Mouse (Mus musculus): ENCODE measurements around the gene Ift140.
A peak's percentile ranks its signal among the peaks of the same experiment; 100 is the strongest.

Gene Ift140

GRCm38 (mm10) chr17:25077771-25078372, 62.0 kb downstream of the Ift140 start:
- peak; percentile 20 for DNase-seq

GRCm38 (mm10) chr17:25080210-25080609, 64.3 kb downstream of the Ift140 start:
- DNase-seq = no peak

DNA sequence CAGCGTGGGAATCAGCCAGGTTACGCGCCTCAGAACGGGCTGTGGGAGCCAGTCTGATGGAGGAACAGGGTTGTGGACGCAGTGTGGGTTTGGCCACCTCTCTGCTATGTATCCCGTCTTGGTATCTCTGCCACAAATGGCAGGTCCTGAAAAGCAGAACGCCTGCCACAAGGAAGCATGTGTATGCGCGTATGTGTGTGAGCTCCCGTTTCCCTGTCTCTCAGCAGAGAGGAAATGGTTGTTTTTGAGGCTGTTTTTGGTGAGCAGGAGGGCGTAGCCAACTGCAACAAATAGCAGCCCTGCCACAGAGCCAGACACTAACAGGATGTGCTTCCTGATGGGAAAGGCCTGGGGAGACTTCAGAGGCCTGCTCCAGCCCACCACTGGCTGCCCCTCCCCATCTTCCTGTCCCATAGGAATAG, 65.1 kb downstream of the Ift140 start:
- DNase-seq = no peak

DNA sequence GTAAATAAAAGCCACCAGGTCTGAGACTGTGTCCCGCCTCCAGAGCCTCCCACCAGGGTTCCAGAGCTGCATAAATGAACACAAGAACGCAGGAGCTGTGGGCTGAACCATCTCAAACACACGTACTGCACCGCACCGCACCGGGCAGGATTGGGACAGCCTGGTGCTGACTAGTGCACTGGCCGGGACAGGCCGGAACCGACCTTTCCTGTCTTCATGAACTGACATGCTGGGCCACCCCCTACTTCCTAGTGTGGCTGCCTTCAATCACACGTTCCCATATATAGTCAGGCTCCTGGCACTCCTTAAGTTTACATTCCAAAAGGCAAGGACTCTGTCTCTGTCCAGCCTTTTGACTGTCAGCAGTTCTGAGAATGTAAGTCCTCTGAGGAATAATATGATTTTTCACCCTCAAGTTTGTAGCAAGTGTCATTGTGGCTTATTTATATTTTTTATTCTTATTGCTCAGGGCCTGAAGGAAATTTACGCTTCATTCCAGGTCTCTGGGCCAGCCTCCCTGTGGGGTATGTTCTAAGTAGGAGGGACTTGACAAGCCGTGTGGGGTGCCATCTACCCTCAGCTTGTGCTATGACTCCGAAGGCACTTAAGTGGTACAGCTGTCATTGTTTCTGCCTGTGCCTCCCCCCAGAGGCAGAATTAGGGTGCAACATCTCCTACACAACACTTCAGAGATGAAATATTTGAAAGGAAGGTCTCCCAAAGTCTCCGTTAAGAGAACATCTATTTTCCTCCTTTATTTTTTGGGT, 66.4 kb downstream of the Ift140 start:
- no peak for DNase-seq

DNA sequence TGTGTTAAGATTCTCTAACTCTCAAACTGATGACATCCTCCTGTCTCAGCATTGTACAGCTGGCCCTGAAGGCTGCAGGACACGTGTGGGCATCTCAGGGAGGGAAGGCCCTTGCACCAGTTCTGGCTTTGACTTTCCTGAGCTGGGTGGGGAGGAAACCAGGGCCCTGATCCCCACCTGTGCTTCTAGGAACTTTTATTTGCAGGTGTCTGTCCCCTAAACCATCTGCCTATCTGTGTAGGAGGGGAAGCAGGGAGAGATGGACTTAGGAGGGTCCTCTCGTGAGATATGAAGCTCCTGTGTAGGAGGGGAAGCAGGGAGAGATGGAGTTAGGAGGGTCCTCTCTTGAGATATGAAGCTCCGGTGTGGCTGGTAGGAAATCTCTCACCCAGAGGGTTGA, 67.0 kb downstream of the Ift140 start:
- DNase-seq = no peak

DNA sequence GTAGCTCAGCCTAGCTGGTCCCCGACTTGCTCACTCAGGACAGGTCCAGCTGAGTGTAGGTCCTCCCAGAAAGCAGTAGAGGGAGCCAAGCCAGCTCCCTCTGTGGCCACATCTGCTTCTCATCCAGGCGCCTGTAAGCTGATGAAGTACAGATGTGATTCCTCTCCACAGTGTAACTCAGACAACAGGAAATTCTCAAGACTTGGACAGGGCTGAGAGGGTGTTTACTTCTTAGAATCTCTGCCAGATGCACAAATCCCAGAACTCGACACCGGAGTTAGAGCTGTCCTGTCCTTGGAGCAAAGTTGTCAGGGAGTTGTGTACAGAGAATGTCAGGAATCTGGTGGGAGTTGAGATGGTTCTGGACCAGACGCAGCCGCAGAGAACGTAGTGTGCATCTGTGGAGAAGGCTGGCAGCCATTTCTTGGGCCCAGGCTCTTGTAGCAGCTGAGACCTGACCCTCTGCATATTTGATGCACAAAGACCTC, 67.6 kb downstream of the Ift140 start, which contains the start of gene Tmem204:
Tmem204 (minus strand) TSS at position 148 of the 488 bp plus-strand sequence.
- no peak for DNase-seq

DNA sequence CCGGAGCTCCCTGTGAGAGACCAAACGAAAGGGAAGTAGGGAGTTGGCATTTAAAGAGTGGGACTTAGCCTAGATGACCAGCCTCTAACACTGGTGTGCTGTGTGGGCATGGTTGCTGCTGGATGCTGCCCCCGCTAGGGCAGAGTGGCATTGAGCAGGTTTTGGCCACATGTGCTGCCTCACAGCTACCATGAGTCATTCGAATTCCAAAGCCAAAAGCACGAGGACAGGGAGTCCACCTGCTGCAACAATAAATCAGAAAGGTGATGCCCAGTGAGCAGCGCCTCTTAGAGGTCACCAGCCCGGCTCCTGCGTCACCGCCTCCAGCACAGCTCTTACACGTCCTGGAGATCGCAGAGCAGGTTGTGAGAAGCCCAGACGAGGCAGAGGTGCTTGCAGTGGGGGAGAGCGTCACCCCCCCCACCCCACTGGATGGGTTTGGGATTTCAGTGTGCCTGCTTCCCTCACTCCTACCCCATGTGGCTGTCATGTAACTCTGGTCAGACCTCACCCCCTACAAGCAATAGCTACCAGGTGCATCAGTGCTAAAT, 69.0 kb downstream of the Ift140 start:
- DNase-seq = no peak

GRCm38 (mm10) chr17:25086724-25087123, 70.8 kb downstream of the Ift140 start:
- DNase-seq = no peak

GRCm38 (mm10) chr17:25089158-25089557, 73.3 kb downstream of the Ift140 start:
- DNase-seq = no peak

DNA sequence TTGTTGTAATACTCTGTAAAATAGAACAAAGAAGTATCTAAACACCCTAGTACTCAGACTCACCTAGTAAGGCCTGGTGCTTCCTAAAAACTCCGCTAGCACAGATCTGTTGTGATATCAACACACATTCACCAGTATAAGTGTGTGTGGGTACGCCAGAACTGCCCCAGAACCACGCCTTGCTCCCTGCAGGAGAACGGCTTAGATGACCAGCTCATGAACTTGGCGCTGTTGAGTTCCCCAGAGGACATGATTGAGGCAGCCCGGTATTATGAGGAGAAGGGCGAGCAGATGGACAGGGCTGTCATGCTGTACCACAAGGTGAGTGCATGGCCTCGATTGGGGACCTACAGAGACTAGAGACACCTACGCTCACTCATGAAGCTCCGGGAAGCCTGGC, 74.6 kb downstream of the Ift140 start:
- DNase-seq = no peak

GRCm38 (mm10) chr17:25096221-25096620, 80.3 kb downstream of the Ift140 start:
- DNase-seq = no peak

GRCm38 (mm10) chr17:25100052-25100451, 84.2 kb downstream of the Ift140 start:
- no peak for DNase-seq

DNA sequence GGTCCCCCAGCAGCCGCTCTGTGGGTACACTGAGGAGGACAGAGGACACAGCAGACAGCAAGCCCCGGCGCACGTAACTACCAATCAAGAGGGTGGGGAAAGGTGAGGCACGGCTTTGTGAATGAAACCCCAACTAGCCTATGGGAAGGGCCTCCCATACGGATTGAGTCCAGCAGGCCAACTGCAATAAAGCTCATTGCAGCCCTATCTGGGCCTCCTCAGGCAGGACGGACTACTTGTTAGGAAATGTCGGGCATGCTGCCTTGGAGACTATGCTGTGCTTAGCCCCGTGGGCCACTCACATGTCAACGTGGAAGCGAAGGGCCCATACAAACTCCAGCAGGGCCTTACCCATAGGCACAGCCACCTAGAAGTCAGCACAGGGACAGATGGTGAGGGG, 85.5 kb downstream of the Ift140 start:
- DNase-seq = no peak

- DNase-seq = no peak
Observed at GRCm38 (mm10) chr17:25107786-25108185, 91.9 kb downstream of the Ift140 start.

DNA sequence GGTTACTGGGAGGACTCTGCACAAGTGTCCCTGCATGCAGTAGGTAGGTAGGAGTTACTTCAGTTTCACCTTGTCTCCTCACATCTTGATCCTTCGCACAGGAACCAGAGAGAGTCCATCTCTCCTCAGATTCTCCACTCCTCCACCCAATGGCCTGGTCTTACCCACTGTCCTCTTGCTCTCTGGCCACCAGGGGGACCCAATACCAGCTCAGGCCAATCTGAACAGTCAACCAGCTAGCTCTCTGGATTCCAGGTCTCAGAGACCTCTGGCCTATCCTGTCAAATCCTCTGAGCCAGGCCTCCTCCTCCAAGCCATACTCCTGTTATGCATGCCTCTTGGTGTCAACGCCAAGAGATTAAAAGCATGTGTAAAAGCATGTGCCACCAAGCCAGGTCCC, 93.7 kb downstream of the Ift140 start:
- peak; percentile 67 for DNase-seq

- no peak for DNase-seq
Observed at GRCm38 (mm10) chr17:25110590-25110989, 94.7 kb downstream of the Ift140 start.

GRCm38 (mm10) chr17:25111220-25111619, 95.3 kb downstream of the Ift140 start:
- DNase-seq = no peak

DNA sequence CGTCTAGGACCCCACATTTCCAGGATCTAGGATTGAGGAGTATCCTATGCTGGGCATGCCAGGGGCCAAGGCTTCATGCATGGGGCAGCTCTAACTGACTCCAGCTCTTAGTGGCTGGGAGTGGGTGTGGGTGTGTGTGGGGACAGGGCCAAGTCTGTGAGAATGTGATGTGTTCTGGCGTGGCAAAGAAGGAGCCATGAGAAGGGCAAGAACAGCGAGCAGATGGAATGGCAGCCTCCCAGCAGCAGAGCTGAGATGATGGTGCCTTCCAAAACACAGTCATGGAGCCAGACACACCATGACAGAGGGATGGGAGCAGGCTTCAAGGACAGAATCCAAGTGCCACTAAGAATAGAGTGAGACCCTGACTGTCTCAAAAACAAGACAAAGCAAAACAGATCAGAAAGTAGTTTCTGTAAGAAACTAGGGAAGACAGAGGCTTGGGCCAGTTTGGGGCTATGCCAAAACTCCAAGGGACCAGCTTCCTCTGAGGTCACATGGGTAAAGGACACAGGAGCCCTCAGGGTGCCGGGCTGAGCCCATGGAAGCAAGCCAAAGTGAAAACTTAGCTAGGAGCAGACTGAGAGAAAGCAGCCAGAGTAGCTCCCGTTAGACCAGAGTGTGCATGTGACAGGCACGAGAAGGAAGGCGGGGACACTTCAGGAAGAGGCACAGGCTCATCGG, 96.0 kb downstream of the Ift140 start:
- no peak for DNase-seq

GRCm38 (mm10) chr17:25112423-25112810, 96.5 kb downstream of the Ift140 start:
- DNase-seq = no peak

DNA sequence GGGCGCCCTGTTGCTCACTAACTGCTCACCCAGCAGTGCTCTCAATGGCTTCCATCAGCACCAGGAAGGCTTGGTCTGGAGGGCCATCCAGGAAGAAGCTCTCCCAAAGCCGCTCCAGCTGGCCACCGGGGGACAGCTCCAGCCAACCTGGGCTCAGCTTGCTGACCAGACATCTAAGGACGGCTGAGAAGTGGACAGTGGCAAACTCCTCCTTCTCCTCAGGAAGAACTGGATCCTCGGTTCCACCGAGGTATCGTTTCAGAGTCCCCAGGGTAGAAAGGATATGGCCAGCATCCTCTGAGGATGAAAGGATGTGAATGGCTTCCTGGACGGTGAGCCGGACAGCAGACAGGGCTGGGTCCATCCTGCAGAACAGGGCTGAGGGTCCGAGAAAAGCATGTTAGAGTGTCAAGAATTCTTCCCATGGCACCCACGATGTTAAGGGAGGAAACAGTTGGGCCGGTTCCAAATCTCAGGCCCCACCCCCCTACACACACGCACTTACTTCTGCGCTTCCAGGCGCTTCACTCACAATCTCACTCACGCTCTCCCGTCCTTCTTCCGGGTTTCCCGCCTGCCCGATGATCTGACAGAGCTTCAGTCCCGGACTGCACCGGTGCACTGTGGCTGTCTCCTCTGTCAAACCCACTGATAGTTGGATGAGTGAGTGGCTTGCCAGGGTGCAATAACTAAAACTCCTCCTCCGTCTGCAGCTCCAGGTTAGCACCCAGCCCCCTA, 99.2 kb downstream of the Ift140 start:
- DNase-seq = no peak

GRCm38 (mm10) chr17:25115664-25116432, 100.0 kb downstream of the Ift140 start, which contains the start of gene Telo2:
TSS of gene Telo2 (minus strand) at chr17:25115967.
- peak; percentile 96 for DNase-seq

DNA sequence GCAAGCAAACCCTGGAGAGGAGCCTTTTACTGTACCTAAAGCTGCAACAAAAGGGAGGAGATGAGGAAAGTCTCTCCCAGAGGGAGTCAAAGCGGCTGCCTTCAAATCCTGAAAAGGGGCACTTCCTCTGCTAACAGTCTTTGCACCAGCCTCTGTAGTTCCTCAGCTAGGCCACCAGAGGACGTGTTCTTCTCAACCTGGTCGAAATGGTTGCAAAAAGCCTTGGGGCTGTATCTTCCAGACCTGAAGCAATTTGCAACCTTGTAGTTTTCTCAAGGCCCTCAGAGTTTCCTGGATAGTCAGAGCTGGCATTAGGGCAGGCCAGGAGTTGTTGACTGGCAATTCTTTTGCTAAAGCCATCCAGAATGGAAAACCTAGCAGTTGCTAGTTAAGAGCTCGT, 101.4 kb downstream of the Ift140 start:
- DNase-seq = no peak

Measured in retina, postnatal 1 day (tissue).